In the genomic region with DNA sequence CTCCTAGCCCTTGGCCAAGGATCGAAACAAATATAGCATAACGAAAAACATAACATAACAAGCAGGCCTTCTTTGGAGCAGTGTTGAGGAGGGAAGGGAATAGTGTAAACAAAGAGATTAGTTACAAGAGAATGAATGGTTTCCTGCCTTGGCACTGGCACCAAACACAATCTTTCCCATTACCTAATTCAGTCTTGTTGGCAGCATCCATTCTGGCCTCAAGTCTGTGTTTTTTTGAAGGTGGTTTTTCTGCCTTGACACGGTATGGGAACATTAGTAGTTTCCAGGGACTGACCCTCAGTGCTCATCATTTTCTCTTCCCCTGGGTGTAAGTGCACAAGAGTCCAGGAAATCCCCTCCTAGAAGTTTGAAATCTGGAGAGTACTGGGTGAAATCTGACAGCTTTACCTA, we compare ENCODE assay signal across 16 mouse cellular contexts.
DNase-seq lines count a peak whose midpoint lies in the region; ATAC-seq and TF ChIP-seq lines count a peak whose summit lies in the region.
"Had no signal": no experiment of that assay in that cellular context is flagged by ENCODE, and none has a peak within 500 bp of the region (broad histone marks: within the 10 kb centered on the region; RNA-seq: fewer than 3 reads in every experiment).

No protein-coding gene starts in this region.

- H3K27me3 ChIP-seq in forebrain, embryonic 14.5 days (replicated peaks; ENCODE audit: control insufficient read depth, insufficient read depth, low read length), result no peaks in the 10 kb centered on the region
- H3K27me3 ChIP-seq in forebrain, embryonic 10.5 days (ENCODE audit: poor library complexity, severe bottlenecking), result no peaks in the 10 kb centered on the region
- H3K27me3 ChIP-seq in lung, embryonic 14.5 days (ENCODE audit: insufficient read depth, low read length), result no peaks in the 10 kb centered on the region
- no peaks in the 10 kb centered on the region for H3K27me3 ChIP-seq in stomach, embryonic 15.5 days (replicated peaks)
- H3K27me3 ChIP-seq: liver, embryonic 13.5 days; megakaryocyte, embryonic 14.5 days had no signal

- no peak overlapping the region for H3K9ac ChIP-seq in forebrain, embryonic 14.5 days (ENCODE audit: low read length)
- H3K9ac ChIP-seq in lung, embryonic 14.5 days, result no peak overlapping the region
- no peak overlapping the region for H3K9ac ChIP-seq in stomach, embryonic 15.5 days
- H3K9ac ChIP-seq: liver, embryonic 13.5 days had no signal

- no peak for TF ChIP-seq CTCF in lung, embryonic 14.5 days (IDR thresholded peaks at IDR 0.05; ENCODE audit: low read depth)
- no peak for TF ChIP-seq CTCF in lung, adult 2 months (IDR thresholded peaks at IDR 0.05; ENCODE audit: insufficient read depth, low read length)

- TF ChIP-seq POLR2A in lung, adult 2 months (IDR thresholded peaks at IDR 0.05; ENCODE audit: borderline replicate concordance, extremely low read depth, low read depth, low read length), result no peak

- H3K27ac ChIP-seq in forebrain, embryonic 14.5 days (ENCODE audit: low read depth, low read length), result no peak overlapping the region
- no peak overlapping the region for H3K27ac ChIP-seq in forebrain, embryonic 10.5 days
- peak overlapping the region; percentile 32; the same call in 1 of the 2 replicates for H3K27ac ChIP-seq in lung, embryonic 14.5 days (ENCODE audit: low read depth)
- H3K27ac ChIP-seq in stomach, embryonic 15.5 days, result peak overlapping the region; percentile 16; the same call in 1 of the 2 replicates
- H3K27ac ChIP-seq: kidney, postnatal 0 days; liver, embryonic 13.5 days had no signal

- no peak overlapping the region for H3K4me3 ChIP-seq in forebrain, embryonic 14.5 days (ENCODE audit: low read depth, low read length)
- no peak overlapping the region for H3K4me3 ChIP-seq in forebrain, embryonic 10.5 days
- no peak overlapping the region for H3K4me3 ChIP-seq in lung, embryonic 14.5 days (ENCODE audit: low read depth, low read length)
- H3K4me3 ChIP-seq in lung, adult 2 months (replicated peaks; ENCODE audit: extremely low read depth, low read depth, low read length), result no peak overlapping the region
- no peak overlapping the region for H3K4me3 ChIP-seq in stomach, embryonic 15.5 days (replicated peaks)
- H3K4me3 ChIP-seq: limb, embryonic 10.5 days; liver, embryonic 13.5 days; megakaryocyte, embryonic 14.5 days had no signal

- H3K9me3 ChIP-seq in forebrain, embryonic 14.5 days (replicated peaks; ENCODE audit: control insufficient read depth, low read length), result no peaks in the 10 kb centered on the region
- no peaks in the 10 kb centered on the region for H3K9me3 ChIP-seq in forebrain, embryonic 10.5 days
- H3K9me3 ChIP-seq in lung, embryonic 14.5 days (ENCODE audit: low read depth, low read length), result no peaks in the 10 kb centered on the region
- no peaks in the 10 kb centered on the region for H3K9me3 ChIP-seq in stomach, embryonic 15.5 days
- H3K9me3 ChIP-seq: limb, embryonic 10.5 days; liver, embryonic 13.5 days had no signal

- no peak overlapping the region for H3K4me2 ChIP-seq in forebrain, embryonic 14.5 days (ENCODE audit: low read length)
- H3K4me2 ChIP-seq in lung, embryonic 14.5 days, result no peak overlapping the region
- H3K4me2 ChIP-seq in stomach, embryonic 15.5 days, result no peak overlapping the region
- H3K4me2 ChIP-seq: liver, embryonic 13.5 days had no signal

- no peaks in the 10 kb centered on the region for H3K4me1 ChIP-seq in forebrain, embryonic 14.5 days (ENCODE audit: control insufficient read depth, insufficient read depth, low read length)
- H3K4me1 ChIP-seq in forebrain, embryonic 10.5 days, result peaks cover 5% of the 10 kb centered on the region; the same call in 1 of the 2 replicates
- 0 out of 2 replicates have a peak, but pooled peaks cover 3% of the 10 kb centered on the region for H3K4me1 ChIP-seq in lung, embryonic 14.5 days (ENCODE audit: insufficient read depth)
- H3K4me1 ChIP-seq in lung, adult 2 months (ENCODE audit: control insufficient read depth, insufficient read depth, low read length), result peaks cover 8% of the 10 kb centered on the region
- H3K4me1 ChIP-seq in stomach, embryonic 15.5 days, result peaks cover 4% of the 10 kb centered on the region; the same call in 1 of the 2 replicates
- H3K4me1 ChIP-seq: liver, embryonic 13.5 days; megakaryocyte, embryonic 14.5 days had no signal

- WGBS in forebrain, embryonic 14.5 days, result 50% methylated on average over 3 of the region's 3 CpGs
- 84% methylated on average over 3 of the region's 3 CpGs for WGBS in forebrain, embryonic 10.5 days
- 39% methylated on average over 3 of the region's 3 CpGs for WGBS in lung, embryonic 14.5 days
- WGBS in lung, adult 2 months, result 14% methylated on average over 3 of the region's 3 CpGs
- WGBS in stomach, embryonic 15.5 days, result 29% methylated on average over 3 of the region's 3 CpGs

- peak; percentile 47 for DNase-seq in forebrain, embryonic 14.5 days (ENCODE audit: low spot score)
- DNase-seq in forebrain, embryonic 10.5 days (ENCODE audit: extremely low spot score, low spot score), result no peak
- DNase-seq in lung, embryonic 14.5 days, result peak; percentile 46
- DNase-seq in lung, adult 2 months, result no peak
- peak; percentile 40 for DNase-seq in fat pad, adult 2 months (ENCODE audit: extremely low read depth, low read depth, low spot score)
- DNase-seq in ovary, postnatal 10 days (ENCODE audit: low spot score), result no peak
- DNase-seq in left cerebral cortex, adult 18-20 months (ENCODE audit: low spot score in 2 of 2), result no peak
- DNase-seq: B cell, adult 2 months; gastrocnemius, postnatal 14 days; liver, embryonic 13.5 days; retina, postnatal 1 day; spleen, adult 18-20 months had no signal

- peak; percentile 58 for ATAC-seq in forebrain, embryonic 14.5 days
- ATAC-seq in lung, embryonic 14.5 days (ENCODE audit: insufficient read depth), result peak; percentile 55; the same call in 1 of the 2 replicates
- no peak for ATAC-seq in stomach, embryonic 15.5 days (ENCODE audit: insufficient read depth, low FRiP score, low read depth)

- H3K36me3 ChIP-seq in forebrain, embryonic 14.5 days (ENCODE audit: control insufficient read depth, insufficient read depth, low read length), result no peaks in the 10 kb centered on the region
- no peaks in the 10 kb centered on the region for H3K36me3 ChIP-seq in forebrain, embryonic 10.5 days (replicated peaks)
- H3K36me3 ChIP-seq in lung, embryonic 14.5 days (ENCODE audit: insufficient read depth), result no peaks in the 10 kb centered on the region
- no peaks in the 10 kb centered on the region for H3K36me3 ChIP-seq in stomach, embryonic 15.5 days
- H3K36me3 ChIP-seq: limb, embryonic 10.5 days; liver, embryonic 13.5 days had no signal

Comparison
In these comparisons a context has a peak if more than half of its experiments do, and no peak if none do; other contexts are left out.
1. DNase-seq: peak in forebrain, embryonic 14.5 days (single experiment), lung, embryonic 14.5 days (single experiment) and fat pad, adult 2 months (single experiment); none in forebrain, embryonic 10.5 days (single experiment), lung, adult 2 months (single experiment), ovary, postnatal 10 days (single experiment) and left cerebral cortex, adult 18-20 months (0 of 2).
2. H3K27ac ChIP-seq: peak in lung, embryonic 14.5 days (single experiment) and stomach, embryonic 15.5 days (single experiment); none in forebrain, embryonic 14.5 days (single experiment) and forebrain, embryonic 10.5 days (single experiment).